Mouse (Mus musculus) erythroblast, embryonic 14.5 days (primary cell): ENCODE data around the gene Zfpl1.

Experiments used
- GATA1 ChIP-seq: IDR thresholded peaks from 2 replicates; pipeline ENCODE4 v1.6.1; 2012; ENCODE audit warnings: low read length, inconsistent platforms, mixed read lengths
- TAL1 ChIP-seq: IDR thresholded peaks from 3 replicates; pipeline ENCODE4 v1.6.1; 2012; ENCODE audit warnings: low read length, inconsistent platforms, mixed read lengths

- TF ChIP-seq GATA1 (no peak), TAL1 (no peak)
Observed at GRCm38 (mm10) chr19:6126789-6127580, 42.2 kb upstream of the Zfpl1 start.
